Mouse (Mus musculus): ENCODE data around the gene Snapin.

Snapin gene

GRCm38 (mm10) chr3:90459727-90460126 lies 31.1 kb downstream of the Snapin start:
- in situ Hi-C loops (cut with MseI, MboI), result no loop called here

GRCm38 (mm10) chr3:90454931-90455330 lies 35.9 kb downstream of the Snapin start:
- in situ Hi-C loops (cut with MseI, MboI), result no loop called here

- in situ Hi-C loops (cut with MseI, MboI), result no loop called here
Measured at GRCm38 (mm10) chr3:90451396-90452095, 39.3 kb downstream of the Snapin start.

GRCm38 (mm10) chr3:90450874-90451273 lies 40.0 kb downstream of the Snapin start:
- in situ Hi-C loops (cut with MseI, MboI), result no loop called here

DNA sequence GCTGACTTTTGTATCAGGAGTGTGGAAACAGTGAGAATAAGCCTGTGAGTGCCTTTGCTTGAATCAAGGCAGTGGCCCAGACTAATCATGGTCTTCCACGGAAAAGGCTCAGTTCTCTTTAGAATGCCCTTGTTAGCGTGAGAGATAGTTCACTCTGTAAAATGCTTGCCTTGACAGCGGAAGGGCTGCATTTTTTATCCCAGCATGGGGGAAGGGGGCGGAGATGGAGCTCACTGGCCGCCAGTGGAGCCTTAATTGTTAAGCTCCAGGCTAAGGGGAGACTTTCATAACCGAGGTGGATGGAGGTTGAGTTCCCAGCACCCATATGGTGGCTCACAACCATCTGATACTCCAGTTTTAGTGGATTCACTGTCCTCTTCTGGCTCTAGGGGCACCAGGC lies 42.2 kb downstream of the Snapin start:
- in situ Hi-C loops (cut with MseI, MboI), result no loop called here

- in situ Hi-C loops (cut with MseI, MboI), result no loop called here
Measured at GRCm38 (mm10) chr3:90447123-90447494, 43.7 kb downstream of the Snapin start.

DNA sequence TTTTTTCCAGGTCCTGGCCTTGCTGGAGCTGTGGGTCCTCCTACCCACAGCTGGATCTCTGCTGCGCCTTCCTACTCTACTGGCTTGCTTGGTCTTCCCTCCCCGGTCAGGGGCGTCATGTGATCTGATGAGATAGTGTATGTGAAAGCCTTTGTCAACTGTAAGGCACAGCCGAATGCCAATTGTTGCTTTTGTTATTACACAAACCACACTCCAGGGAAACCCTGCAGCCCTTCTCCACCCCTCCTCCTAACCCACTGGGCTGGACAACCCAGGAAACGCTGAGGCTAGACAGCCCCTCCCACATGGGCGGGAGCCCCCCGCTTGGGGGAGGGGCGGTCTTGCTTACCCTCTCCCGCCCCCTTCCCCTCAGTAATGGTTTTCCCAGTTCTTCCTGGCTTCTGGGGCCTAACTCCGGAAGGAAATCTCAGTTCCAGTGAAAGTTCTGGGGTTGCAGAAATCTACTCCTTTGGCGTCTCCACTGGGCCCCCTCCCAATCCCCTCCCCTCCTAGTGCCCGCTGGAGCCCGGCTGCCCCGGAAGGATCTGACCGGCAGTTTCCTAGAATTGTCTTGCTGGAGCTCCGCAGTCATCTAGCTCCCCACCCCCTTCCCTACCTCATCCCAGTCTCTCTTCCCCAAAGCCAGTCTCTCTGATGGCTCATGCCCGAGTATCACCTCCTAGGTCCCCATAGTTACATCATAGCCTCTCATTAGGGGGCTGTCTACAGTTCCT lies 44.3 kb downstream of the Snapin start:
- in situ Hi-C loops (cut with MseI, MboI), result no loop called here

GRCm38 (mm10) chr3:90445417-90446200 lies 45.2 kb downstream of the Snapin start:
- in situ Hi-C loops (cut with MseI, MboI), result no loop called here

DNA sequence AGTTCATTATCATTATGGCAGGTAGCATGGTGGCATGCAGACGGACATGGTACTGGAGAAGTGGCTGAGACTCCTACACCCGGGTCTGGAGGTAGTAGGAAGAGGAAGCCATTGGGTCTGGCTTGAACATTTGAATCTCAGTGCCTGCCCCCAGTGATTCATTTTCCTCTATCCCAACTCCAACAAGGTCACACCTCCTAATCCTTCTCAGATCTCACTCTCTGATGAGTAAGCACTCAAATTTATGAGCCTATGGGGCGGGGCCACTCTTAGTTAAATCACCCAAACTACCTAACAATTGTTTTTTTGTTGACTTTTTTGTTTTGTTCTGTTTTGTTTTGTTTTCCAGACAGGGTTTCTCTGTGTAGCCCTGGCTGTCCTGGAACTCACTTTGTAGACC lies 46.9 kb downstream of the Snapin start:
- in situ Hi-C loops (cut with MseI, MboI), result no loop called here

- in situ Hi-C loops (cut with MseI, MboI), result no loop called here
Measured at GRCm38 (mm10) chr3:90440756-90441155, 50.1 kb downstream of the Snapin start.

All from mouse trophoblast stem cell (cell line).